Mouse (Mus musculus) lung, adult 2 months (tissue): ENCODE measurements around the gene Hist2h2bb. TPM values are rescaled to one million over a fixed set of nuclear protein-coding genes. Genes with fewer than 3 reads are reported as not detected.
"Not testable (repeated sequence)": the region's sequence is repeated elsewhere in the genome, so short reads cannot be mapped to it uniquely, and the experiment has no call there.

Experiments used
- DNase-seq: peaks from one replicate; pipeline ENCODE4 v3.0.0; 2022
- H3K4me1 ChIP-seq: fragments of 200-500 bp; 2 replicates; pipeline ENCODE4 v1.6.1; 2011; ENCODE audit warnings: low read length; ENCODE audit not compliant: control insufficient read depth, insufficient read depth
- H3K4me3 ChIP-seq: fragments of 200-500 bp; replicated peaks from 2 replicates; pipeline ENCODE3; 2011; ENCODE audit warnings: low read depth, mild to moderate bottlenecking, control low read depth, low read length; ENCODE audit errors: extremely low read depth
- CTCF ChIP-seq: fragments of 200-500 bp; IDR thresholded peaks from 2 replicates; pipeline ENCODE4 v1.5.1; 2011; ENCODE audit warnings: mild to moderate bottlenecking, low read length, control low read depth; ENCODE audit not compliant: insufficient read depth
- POLR2A ChIP-seq: fragments of 200-500 bp; IDR thresholded peaks from 2 replicates; pipeline ENCODE4 v1.6.1; 2011; ENCODE audit warnings: low read depth, mild to moderate bottlenecking, control low read depth, low read length, borderline replicate concordance; ENCODE audit errors: extremely low read depth
- WGBS: fragments of 180-500 bp; shearing (Covaris S2); methylation state at CpG from one replicate; pipeline ENCODE4 v1.1.7; 2018; 5-methylcytosine and 5-hydroxymethylcytosine counted together
- polyA plus RNA-seq: library from polyadenylated mRNA; depleted of rRNA; stranded (reverse); fragments of >200 nt; gene quantifications from 2 replicates; pipeline ENCODE4 v1.2.3, GENCODE M21; 2012

Hist2h2bb gene
- polyA plus RNA-seq, 1 experiment = 1.8 TPM

- DNase-seq = peak; percentile 100
- 3% methylated on average over 32 of the region's 85 CpGs for WGBS
- peak; percentile 53; the same call in 1 of the 2 replicates for TF ChIP-seq POLR2A
- H3K4me3 ChIP-seq = peak within 1 kb of the TSS; percentile 54
- H3K4me1 ChIP-seq = peaks cover 18% of the 10 kb centered on the region
Measured at GRCm38 (mm10) chr3:96239949-96240798, 29.4 kb upstream of the Hist2h2bb start, which contains the start of gene Hist2h2aa2. TSS of gene Hist2h2aa2 (minus strand) at chr3:96240276.

DNA sequence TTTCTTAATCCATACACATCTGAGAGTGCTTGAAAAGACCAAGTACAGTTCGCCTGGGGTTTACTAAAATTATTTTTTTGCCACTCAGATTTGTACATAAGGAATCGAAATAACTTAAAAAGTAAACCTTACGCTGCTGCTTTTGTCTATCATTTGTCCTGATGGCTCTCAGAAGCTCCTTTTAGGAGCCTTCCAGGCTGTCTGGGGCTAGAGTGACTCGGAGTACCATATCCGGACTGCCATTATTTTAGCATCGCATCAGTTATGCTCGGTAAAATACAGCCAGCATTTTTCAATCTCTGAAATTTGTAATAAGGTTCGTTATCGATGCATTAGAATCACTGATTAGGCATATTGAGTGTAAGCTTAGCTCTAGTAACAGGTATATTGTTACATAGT is 28.8 kb upstream of the Hist2h2bb start:
- DNase-seq = no peak
- Histone ChIP-seq H3K4me1 (peaks cover 18% of the 10 kb centered on the region), H3K4me3 (no peak overlapping the region)
- WGBS = 73% methylated on average over 9 of the region's 9 CpGs
- TF ChIP-seq CTCF (no peak), POLR2A (no peak)

DNA sequence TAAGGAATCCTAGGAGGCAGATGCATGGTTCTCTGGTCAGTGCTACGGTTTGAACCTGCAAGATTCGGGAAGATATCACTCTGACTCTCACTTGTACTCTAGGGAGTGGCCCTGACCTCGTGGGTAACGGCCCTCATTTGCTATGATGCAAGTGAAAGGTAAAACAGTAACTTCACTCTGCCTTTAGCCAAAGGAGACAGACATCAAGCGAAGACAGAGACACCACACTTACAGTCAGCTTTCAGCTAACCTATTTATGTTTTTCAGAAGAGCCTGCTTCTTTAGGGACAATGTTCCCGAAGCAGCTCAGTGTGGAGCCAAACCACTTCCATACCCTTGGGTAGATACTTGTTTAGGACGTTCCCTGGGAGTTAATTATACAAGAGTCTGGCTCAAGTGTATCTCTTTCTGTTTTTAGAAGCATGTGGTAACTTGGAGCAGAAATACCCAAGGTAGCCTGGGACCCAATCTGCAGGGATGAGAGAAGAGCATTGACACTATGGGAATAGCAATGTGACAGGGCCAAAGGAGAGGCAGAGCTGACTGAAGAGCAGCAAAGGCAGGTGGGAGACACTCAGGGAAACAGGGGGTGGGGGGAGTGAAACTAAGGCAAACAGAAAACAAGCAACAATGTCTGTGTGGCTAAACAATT is 25.5 kb upstream of the Hist2h2bb start:
- DNase-seq = no peak
- H3K4me3 ChIP-seq = peak overlapping the region; percentile 91
- TF ChIP-seq POLR2A (no peak), CTCF (no peak)

GRCm38 (mm10) chr3:96245003-96245886 is 24.3 kb upstream of the Hist2h2bb start, which contains the start of gene Hist2h2aa1:
TSS of gene Hist2h2aa1 (plus strand) at chr3:96245497.
- Histone ChIP-seq H3K4me1 (peaks cover 13% of the 10 kb centered on the region), H3K4me3 (peak within 1 kb of the TSS; percentile 91)
- peak; percentile 96 for TF ChIP-seq POLR2A
- WGBS = under 1% methylated on average over 45 of the region's 88 CpGs
- peak; percentile 90 for DNase-seq

More for the DNA sequence above, 25.5 kb upstream of the Hist2h2bb start:
- H3K4me1 ChIP-seq = peaks cover 13% of the 10 kb centered on the region
- WGBS = 64% methylated on average over 7 of the region's 7 CpGs

DNA sequence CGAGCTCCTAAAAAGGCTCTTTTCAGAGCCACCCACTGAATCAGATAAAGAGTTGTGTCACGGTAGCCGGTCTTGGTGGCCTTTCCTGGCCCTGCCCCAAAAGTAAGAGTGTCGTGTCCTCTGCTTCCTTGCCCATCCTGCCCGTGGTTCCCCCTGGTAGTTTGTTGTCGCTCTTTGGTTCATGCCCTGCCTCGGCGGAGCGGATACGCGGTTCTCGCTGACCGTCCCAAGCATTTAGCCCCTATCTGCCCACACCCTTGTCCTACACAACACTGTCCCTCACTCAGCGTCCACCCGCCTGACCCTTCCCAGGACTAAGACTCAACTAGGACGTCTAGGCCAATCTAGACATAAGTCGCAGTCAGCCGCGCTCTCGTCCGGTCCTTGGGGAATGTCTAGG is 23.5 kb upstream of the Hist2h2bb start:
- peaks cover 13% of the 10 kb centered on the region for H3K4me1 ChIP-seq
- peak overlapping the region; percentile 56 for H3K4me3 ChIP-seq
- TF ChIP-seq POLR2A = peak; percentile 28; the same call in 1 of the 2 replicates
- 0% methylated on average over 12 of the region's 21 CpGs for WGBS
- DNase-seq = not testable (repeated sequence)

DNA sequence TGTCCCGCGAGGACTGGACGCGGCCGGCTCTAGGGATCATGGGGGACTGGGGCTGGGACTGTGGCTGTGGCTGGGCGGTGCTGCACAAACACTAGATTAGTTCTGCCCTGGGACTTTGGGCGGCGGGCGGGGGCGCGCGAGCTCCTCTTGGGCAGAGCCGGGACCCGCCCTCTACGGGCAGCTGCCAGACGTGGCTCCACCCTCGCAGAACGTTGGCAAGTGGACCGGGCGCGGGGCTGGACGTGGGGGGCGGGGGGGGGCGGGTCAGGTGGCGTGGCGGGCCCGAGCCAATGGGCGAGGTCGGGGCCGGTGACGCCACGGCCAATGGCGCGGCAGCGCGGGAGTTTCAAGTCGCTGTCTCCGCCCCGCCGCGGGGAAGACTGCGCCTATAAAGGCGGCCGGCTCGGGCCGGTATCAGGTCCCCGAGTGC is 23.1 kb upstream of the Hist2h2bb start, which contains the start of gene Hist2h3c1:
Gene Hist2h3c1 (plus strand): TSS at position 259 of the 430 bp plus-strand sequence.
- 0% methylated on average over 12 of the region's 47 CpGs for WGBS
- peaks cover 13% of the 10 kb centered on the region for H3K4me1 ChIP-seq
- H3K4me3 ChIP-seq = peak within 1 kb of the TSS; percentile 56
- DNase-seq = not testable (repeated sequence)

GRCm38 (mm10) chr3:96247356-96248140 is 22.0 kb upstream of the Hist2h2bb start:
- WGBS = 43% methylated on average over 11 of the region's 11 CpGs
- no peak for DNase-seq
- TF ChIP-seq CTCF (no peak), POLR2A (no peak)
- Histone ChIP-seq H3K4me1 (peaks cover 13% of the 10 kb centered on the region), H3K4me3 (no peak overlapping the region)

- WGBS = 60% methylated on average over 6 of the region's 6 CpGs
- DNase-seq = no peak
- Histone ChIP-seq H3K4me1 (peaks cover 10% of the 10 kb centered on the region), H3K4me3 (no peak overlapping the region)
- TF ChIP-seq CTCF = no peak
- no peak for TF ChIP-seq POLR2A
Measured at GRCm38 (mm10) chr3:96248141-96249033, 21.2 kb upstream of the Hist2h2bb start.
